Mouse (Mus musculus) hematopoietic stem cell, adult 5-6 weeks (primary cell): ENCODE data around the gene Slc1a7. TPM values are rescaled to one million over a fixed set of nuclear protein-coding genes. Genes with fewer than 3 reads are reported as not detected.

ENCODE experiments used
- ATAC-seq, 2 experiments: fragments of 125-278 bp in 1 of 2; replicated peaks in 1 of 2; 2 replicates each; pipeline ENCODE4 v1.8.0; 2016 to 2017; ENCODE audit warnings: inconsistent platforms in 2 of 2, mild to moderate bottlenecking in 2 of 2, moderate number of reproducible peaks in 2 of 2, low read depth in 1 of 2, moderate TSS enrichment in 1 of 2; ENCODE audit not compliant: low FRiP score in 2 of 2, poor library complexity in 2 of 2, severe bottlenecking in 2 of 2, insufficient read depth in 1 of 2, low TSS enrichment in 1 of 2
- total RNA-seq: library from RNA; stranded (forward); fragments of 172-1452, 232-1000 nt; gene quantifications from 2 replicates; pipeline ENCODE4 v1.2.3, GENCODE M21; 2017

The Slc1a7 gene
- total RNA-seq, 1 experiment from 2014 or later: not detected

DNA sequence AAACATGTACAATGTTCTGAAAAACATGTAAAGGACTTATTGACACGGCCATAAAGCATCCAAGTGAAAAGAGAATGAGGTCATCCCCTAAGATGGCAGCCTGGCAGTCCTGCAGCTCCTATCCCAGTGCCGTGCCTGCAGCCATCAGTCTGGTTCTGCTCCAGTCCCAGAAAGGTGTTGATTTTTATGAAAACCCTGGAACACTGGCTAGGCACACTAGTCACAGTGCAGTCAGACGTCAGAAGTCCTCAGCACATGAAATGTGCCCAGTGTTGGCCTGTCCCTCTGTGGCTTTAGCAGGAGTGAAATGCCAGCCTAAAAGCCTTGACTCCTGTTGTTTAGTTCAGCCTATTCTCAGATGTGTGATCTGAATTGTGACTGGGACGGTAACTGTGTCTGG lies 92.6 kb downstream of the Slc1a7 start:
- ATAC-seq: no peak

- no peak for ATAC-seq
These were observed 94.4 kb downstream of the Slc1a7 start for GRCm38 (mm10) chr4:108062524-108062923.

Other genes with a start within 250 kb of the Slc1a7 start
- 8.1 and 11.5 TPM in 2 replicates for gene Lrp8, start 166.1 kb upstream of the Slc1a7 start, total RNA-seq
- gene Magoh, start 88.6 kb upstream of the Slc1a7 start, total RNA-seq: 217 and 291 TPM in 2 replicates
- 48.2 and 68.1 TPM in 2 replicates for gene 0610037L13Rik, start 78.5 kb upstream of the Slc1a7 start, total RNA-seq
- 24.1 and 24.6 TPM in 2 replicates for gene Cpt2, start 44.7 kb upstream of the Slc1a7 start, total RNA-seq
- not detected in 2 replicates for gene Podn, start 128.1 kb downstream of the Slc1a7 start, total RNA-seq
- 201 and 213 TPM in 2 replicates for gene Scp2, start 176.7 kb downstream of the Slc1a7 start, total RNA-seq
- 0.31 and 0.55 TPM in 2 replicates for gene Echdc2, start 197.1 kb downstream of the Slc1a7 start, total RNA-seq
- not detected in 2 replicates for gene Zyg11a, start 249.7 kb downstream of the Slc1a7 start, total RNA-seq